Comparison of ENCODE assay signal across 8 mouse cellular contexts in the genomic region with DNA sequence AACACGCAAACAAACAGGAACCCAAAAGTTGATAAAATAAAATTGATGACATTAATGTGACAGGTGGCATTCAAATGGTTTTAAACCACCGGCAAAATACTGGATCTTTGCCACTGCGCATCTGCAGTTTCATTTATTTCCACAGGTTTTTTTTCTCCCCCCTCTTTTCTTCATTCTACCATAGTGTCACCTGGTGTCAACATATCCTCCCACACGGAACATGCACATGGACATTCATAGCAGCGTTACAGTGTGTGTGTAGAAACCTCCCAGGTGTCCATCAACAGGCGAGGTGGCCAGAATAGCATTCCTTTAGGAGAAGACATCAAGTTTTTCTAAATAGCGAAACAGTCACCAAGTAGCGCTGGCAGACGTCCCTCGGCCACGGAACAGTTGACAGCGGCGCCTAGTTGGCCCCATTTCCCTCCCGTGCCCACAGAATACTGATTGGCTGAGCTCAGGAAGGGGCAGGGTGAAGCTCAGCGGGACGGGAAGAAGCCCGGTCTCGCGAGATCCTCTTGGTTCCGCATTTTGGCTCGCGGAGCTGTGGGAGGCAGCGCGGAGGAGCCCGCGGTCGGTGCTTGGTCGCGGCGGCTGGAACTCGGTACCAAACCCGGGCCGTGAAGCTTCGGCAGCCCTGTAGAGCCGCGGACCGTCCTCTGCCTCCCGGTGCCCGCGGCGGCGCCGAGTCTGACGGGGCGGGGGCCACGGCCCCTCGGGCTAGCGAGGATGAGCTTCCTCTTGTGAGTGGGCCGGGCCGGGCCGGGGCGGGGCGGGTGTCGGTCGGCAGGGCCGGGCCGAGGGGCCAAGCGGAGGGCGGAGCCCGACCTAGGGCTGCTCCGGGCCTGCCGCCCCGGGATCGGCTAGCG. TPM values are rescaled to one million over a fixed set of nuclear protein-coding genes. Genes with fewer than 3 reads are reported as not detected.
DNase-seq lines count a peak whose midpoint lies in the region; ATAC-seq lines count a peak whose summit lies in the region.

A gene (minus strand): TSS at position 384 of the 869 bp plus-strand sequence.
A gene (plus strand): TSS at position 492 of the 869 bp plus-strand sequence.

- H3K9me3 ChIP-seq in hindbrain, embryonic 16.5 days (ENCODE audit: control insufficient read depth, low read length) = no peaks in the 10 kb centered on the region

- DNase-seq in WW6 (ENCODE audit: low read depth, low spot score) = peak; percentile 85
- DNase-seq in cerebellum, postnatal 4 days (ENCODE audit: low spot score in 2 of 2) = peak; percentile 80 to 90
- peak; percentile 96 for DNase-seq in gastrocnemius, adult 18-20 months (ENCODE audit: low spot score)
- peak; percentile 91 to 94 for DNase-seq in left cerebral cortex, adult 18-20 months (ENCODE audit: low spot score in 2 of 2)
- peak; percentile 96 for DNase-seq in right cerebral cortex, adult 18-20 months
- DNase-seq in urinary bladder, postnatal 10 days (ENCODE audit: low spot score) = peak; percentile 84

- peak within 1 kb of the TSS; percentile 97 for H3K9ac ChIP-seq in hindbrain, embryonic 16.5 days (ENCODE audit: low read depth, low read length)

- peak within 1 kb of the TSS; percentile 96 for H3K4me3 ChIP-seq in hindbrain, embryonic 16.5 days (ENCODE audit: low read length)
- peak within 1 kb of the TSS; percentile 93 for H3K4me3 ChIP-seq in macrophage (ENCODE audit: inconsistent target)

- H3K4me2 ChIP-seq in hindbrain, embryonic 16.5 days (ENCODE audit: low read length) = peak within 1 kb of the TSS; percentile 79

- H3K4me1 ChIP-seq in hindbrain, embryonic 16.5 days (ENCODE audit: control insufficient read depth, insufficient read depth, low read depth, low read length) = peaks cover 11% of the 10 kb centered on the region

- H3K27me3 ChIP-seq in hindbrain, embryonic 16.5 days (replicated peaks; ENCODE audit: control insufficient read depth, insufficient read depth, low read length) = no peaks in the 10 kb centered on the region

- peaks cover 6% of the 10 kb centered on the region; the same call in 1 of the 2 replicates for H3K36me3 ChIP-seq in hindbrain, embryonic 16.5 days (ENCODE audit: control insufficient read depth, insufficient read depth, low read length)
- peaks cover 25% of the 10 kb centered on the region for H3K36me3 ChIP-seq in macrophage (ENCODE audit: inconsistent target)

- H3K79me2 ChIP-seq in macrophage (ENCODE audit: inconsistent target) = peaks cover 67% of the 10 kb centered on the region

- peak within 1 kb of the TSS; percentile 93 for H3K27ac ChIP-seq in hindbrain, embryonic 16.5 days (ENCODE audit: low read depth, low read length)
- peak within 1 kb of the TSS; percentile 44 for H3K27ac ChIP-seq in macrophage

- WGBS in hindbrain, embryonic 16.5 days = 2% methylated on average over 63 of the region's 65 CpGs
- under 1% methylated on average over 62 of the region's 65 CpGs for WGBS in macrophage (ENCODE audit: missing documents)

- peak; percentile 99 for ATAC-seq in hindbrain, embryonic 16.5 days

RNA-seq across cellular contexts. Expression of the first gene that starts in this region (rescaled TPM):
- 1 to 10 TPM; 3.0 to 3.2 TPM for total RNA-seq in gastrocnemius, adult 18-20 months (2021)
- polyA plus RNA-seq in hindbrain, embryonic 16.5 days (2015; fragmentation: Nextera tagmentation; extraction: Ambion mirVana) = 33.4 and 34.3 TPM in 2 replicates
- 1 to 10 TPM; 6.5 to 6.7 TPM for total RNA-seq in left cerebral cortex, adult 18-20 months (2021)
- total RNA-seq in macrophage (2018; cell fraction: chromatin; rRNA removed) = 100 to 1,000 TPM in 1 of 26 experiments, 10 to 100 TPM in 15, 1 to 10 TPM in 10; 2.4 to 100 (median 21.9) TPM
- total RNA-seq in macrophage (2018; cell fraction: cytosol; rRNA removed) = 100 to 1,000 TPM in 1 of 26 experiments, 10 to 100 TPM in 12, 1 to 10 TPM in 13; 6.3 to 102 (median 34.1) TPM
- 10 to 100 TPM in 16 of 26 experiments, 1 to 10 TPM in 10; 2.6 to 88.2 (median 27.9) TPM for total RNA-seq in macrophage (2018; cell fraction: nucleus; rRNA removed)
- 5.4 to 17.7 TPM (median 8.3 TPM) in 3 replicates for polyA plus RNA-seq in macrophage (2018)

RNA-seq across cellular contexts. Expression of the second gene that starts in this region (rescaled TPM):
- 10 to 100 TPM in 1 of 2 experiments, 1 to 10 TPM in 1; 8.0 to 12.4 TPM for total RNA-seq in gastrocnemius, adult 18-20 months (2021)
- polyA plus RNA-seq in hindbrain, embryonic 16.5 days (2015; fragmentation: Nextera tagmentation; extraction: Ambion mirVana) = 19.4 and 23.9 TPM in 2 replicates
- total RNA-seq in left cerebral cortex, adult 18-20 months (2021) = 10 to 100 TPM; 17.9 to 22.5 TPM
- 10 to 100 TPM; 24.9 to 83.3 (median 52.9) TPM for total RNA-seq in macrophage (2018; cell fraction: chromatin; rRNA removed)
- total RNA-seq in macrophage (2018; cell fraction: cytosol; rRNA removed) = 100 to 1,000 TPM; 144 to 242 (median 184) TPM
- total RNA-seq in macrophage (2018; cell fraction: nucleus; rRNA removed) = 100 to 1,000 TPM in 13 of 26 experiments, 10 to 100 TPM in 13; 58.7 to 170 (median 105) TPM
- polyA plus RNA-seq in macrophage (2018) = 82.5 to 141 TPM (median 132 TPM) in 3 replicates

Comparison
In these comparisons a context has a peak if more than half of its experiments do, and no peak if none do; other contexts are left out.
1. Peak in every context shown above with its lines: DNase-seq, ATAC-seq, H3K4me3 ChIP-seq and H3K27ac ChIP-seq.